18 mouse cellular contexts compared by ENCODE assay signal in genomic region chr4:59009186-59009585, GRCm38 (mm10). TPM values are rescaled to one million over a fixed set of nuclear protein-coding genes. Genes with fewer than 3 reads are reported as not detected.
DNase-seq lines count a peak whose midpoint lies in the region; ATAC-seq and TF ChIP-seq lines count a peak whose summit lies in the region.
"Had no signal": no experiment of that assay in that cellular context is flagged by ENCODE, and none has a peak within 500 bp of the region (broad histone marks: within the 10 kb centered on the region; RNA-seq: fewer than 3 reads in every experiment).

No protein-coding gene starts in this region.

- peaks cover 1 to 42% of the 10 kb centered on the region in 2 experiments; a peak in 3 of 4 replicates for H3K36me3 ChIP-seq in MEL (ENCODE audit: control insufficient read depth in 1 of 2, insufficient read depth in 2 of 2, low read length in 2 of 2)
- H3K36me3 ChIP-seq in liver, embryonic 12.5 days: peaks cover 7% of the 10 kb centered on the region; the same call in 1 of the 2 replicates
- H3K36me3 ChIP-seq in hindbrain, embryonic 10.5 days: 0 out of 2 replicates have a peak, but pooled peaks cover 7% of the 10 kb centered on the region
- H3K36me3 ChIP-seq: lung, embryonic 15.5 days; midbrain, embryonic 12.5 days; neural tube, embryonic 12.5 days had no signal

- intact Hi-C loops in heart, postnatal 25 days (cut with DNase I): no loop called here

- H3K9me3 ChIP-seq in MEL (replicated peaks; ENCODE audit: insufficient read depth, low read length): no peaks in the 10 kb centered on the region
- no peaks in the 10 kb centered on the region for H3K9me3 ChIP-seq in liver, embryonic 12.5 days (replicated peaks)
- H3K9me3 ChIP-seq in hindbrain, embryonic 10.5 days: no peaks in the 10 kb centered on the region
- H3K9me3 ChIP-seq: lung, embryonic 15.5 days; midbrain, embryonic 12.5 days; neural tube, embryonic 12.5 days had no signal

- no peak for TF ChIP-seq POLR2A in MEL (IDR thresholded peaks at IDR 0.05; ENCODE audit: control insufficient read depth in 1 of 2, insufficient read depth in 1 of 2, low read depth in 1 of 2, low read length in 2 of 2, poor library complexity in 1 of 2)

- no peak for ATAC-seq in liver, embryonic 12.5 days
- ATAC-seq: intestine, embryonic 16.5 days had no signal

- H3K4me2 ChIP-seq in liver, embryonic 12.5 days: 0 out of 2 replicates have a peak overlapping the region, but pooled peaks have one; percentile 5
- H3K4me2 ChIP-seq: lung, embryonic 15.5 days; midbrain, embryonic 12.5 days; neural tube, embryonic 12.5 days had no signal

- peak overlapping the region; percentile 34 for H3K9ac ChIP-seq in MEL (ENCODE audit: control insufficient read depth, low read depth, low read length, poor library complexity, severe bottlenecking)
- H3K9ac ChIP-seq in liver, embryonic 12.5 days: no peak overlapping the region
- H3K9ac ChIP-seq: lung, embryonic 15.5 days; midbrain, embryonic 12.5 days; neural tube, embryonic 12.5 days had no signal

- peaks cover 60% of the 10 kb centered on the region for H3K79me2 ChIP-seq in MEL (ENCODE audit: control insufficient read depth, insufficient read depth, low read length, poor library complexity)

- WGBS in liver, embryonic 12.5 days (ENCODE audit: insufficient replicate concordance): 38% methylated on average over 7 of the region's 7 CpGs
- 91% methylated on average over 7 of the region's 7 CpGs for WGBS in hindbrain, embryonic 10.5 days

- peak; percentile 46 to 52 for DNase-seq in B cell, adult 2 months
- DNase-seq in MEL (ENCODE audit: low read depth, low spot score): peak; percentile 54
- peak; percentile 59 to 62 for DNase-seq in natural killer cell, adult 2 months (ENCODE audit: low spot score in 2 of 2)
- DNase-seq in kidney, postnatal 14 days: no peak
- no peak for DNase-seq in heart, postnatal 25 days (ENCODE audit: low spot score)
- no peak for DNase-seq in hindbrain, embryonic 10.5 days (ENCODE audit: low spot score)
- DNase-seq in urinary bladder, postnatal 14 days (ENCODE audit: low spot score): no peak
- DNase-seq: cerebellum, adult 18-20 months; embryo, embryonic 11 days; heart, adult 11 months had no signal

- TF ChIP-seq CTCF in MEL (IDR thresholded peaks at IDR 0.05 in 2 of 3, conservative IDR thresholded peaks at IDR 0.05 in 1 of 3; ENCODE audit: control insufficient read depth in 1 of 3, insufficient read depth in 1 of 3, low read depth in 2 of 3, low read length in 3 of 3, poor library complexity in 1 of 3, severe bottlenecking in 1 of 3): no peak

- TF ChIP-seq RAD21 in MEL (IDR thresholded peaks at IDR 0.05; ENCODE audit: low read depth, low read length): no peak

- H3K27ac ChIP-seq in MEL (ENCODE audit: control insufficient read depth, low read depth, low read length): no peak overlapping the region
- no peak overlapping the region for H3K27ac ChIP-seq in liver, embryonic 12.5 days
- H3K27ac ChIP-seq in hindbrain, embryonic 10.5 days: no peak overlapping the region
- H3K27ac ChIP-seq: layer of hippocampus, adult 2 months; lung, embryonic 15.5 days; midbrain, embryonic 12.5 days; neural tube, embryonic 12.5 days had no signal

- TF ChIP-seq EP300 in MEL (IDR thresholded peaks at IDR 0.05; ENCODE audit: low read depth in 1 of 2, low read length in 2 of 2): no peak

- peak overlapping the region; percentile 8 to 13; a peak in 3 of 4 replicates for H3K4me3 ChIP-seq in MEL (ENCODE audit: control insufficient read depth in 1 of 2, insufficient read depth in 1 of 2, low read depth in 2 of 2, low read length in 2 of 2)
- H3K4me3 ChIP-seq in liver, embryonic 12.5 days: no peak overlapping the region
- H3K4me3 ChIP-seq in hindbrain, embryonic 10.5 days: no peak overlapping the region
- H3K4me3 ChIP-seq: layer of hippocampus, adult 2 months; lung, embryonic 15.5 days; midbrain, embryonic 12.5 days; neural tube, embryonic 12.5 days had no signal

- peaks cover 23 to 32% of the 10 kb centered on the region in 2 experiments for H3K4me1 ChIP-seq in MEL (ENCODE audit: control insufficient read depth in 1 of 2, insufficient read depth in 2 of 2, low read length in 2 of 2)
- peaks cover 72% of the 10 kb centered on the region for H3K4me1 ChIP-seq in liver, embryonic 12.5 days
- peaks cover 28% of the 10 kb centered on the region for H3K4me1 ChIP-seq in hindbrain, embryonic 10.5 days (replicated peaks)

- no peaks in the 10 kb centered on the region for H3K27me3 ChIP-seq in MEL (ENCODE audit: control insufficient read depth in 1 of 2, insufficient read depth in 2 of 2, low read length in 2 of 2)
- no peaks in the 10 kb centered on the region for H3K27me3 ChIP-seq in liver, embryonic 12.5 days (replicated peaks)
- H3K27me3 ChIP-seq in hindbrain, embryonic 10.5 days (ENCODE audit: insufficient read depth, poor library complexity, severe bottlenecking): no peaks in the 10 kb centered on the region
- H3K27me3 ChIP-seq: lung, embryonic 15.5 days; neural tube, embryonic 12.5 days had no signal

TF ChIP-seq in MEL, 35 proteins besides CTCF, POLR2A, EP300 and RAD21:
- TF ChIP-seq SIN3A (IDR thresholded peaks at IDR 0.05; ENCODE audit: low read length): 0 out of 2 replicates have a peak, but pooled peaks have one; percentile 35
- TF ChIP-seq SMC3 (IDR thresholded peaks at IDR 0.05; ENCODE audit: low read depth, low read length): no peak

RNA-seq across cellular contexts. Expression of gene Gm20503, which starts 6.2 kb away (rescaled TPM):
- total RNA-seq in MEL (2012; rRNA removed): not detected in 2 replicates
- 1 to 10 TPM in 1 of 2 experiments, not detected in 1; 3.3 TPM for polyA plus RNA-seq in MEL (2012; ENCODE audit: insufficient read depth in 1 of 2, insufficient read length in 2 of 2, low read depth in 1 of 2, low replicate concordance in 2 of 2, missing spikeins in 1 of 2)
- polyA plus RNA-seq in liver, embryonic 12.5 days (2016; fragmentation: Nextera tagmentation; extraction: Ambion mirVana): 11.4 and 12.4 TPM in 2 replicates
- 1 to 10 TPM; 4.8 to 7.4 TPM for total RNA-seq in heart, postnatal 25 days (2021)
- polyA plus RNA-seq in hindbrain, embryonic 10.5 days (2016; fragmentation: Nextera tagmentation; extraction: Ambion mirVana): 10.5 and 13.3 TPM in 2 replicates
- total RNA-seq: ES-E14 had no signal
- polyA plus RNA-seq: urinary bladder, adult 2 months had no signal

RNA-seq across cellular contexts. Expression of gene Dnajc25, which starts 14.3 kb away (rescaled TPM):
- 6.2 and 6.6 TPM in 2 replicates for total RNA-seq in MEL (2012; rRNA removed)
- polyA plus RNA-seq in MEL (2012; ENCODE audit: insufficient read depth in 1 of 2, insufficient read length in 2 of 2, low read depth in 1 of 2, low replicate concordance in 2 of 2, missing spikeins in 1 of 2): 10 to 100 TPM in 1 of 2 experiments, not detected in 1; 11.8 TPM
- 8.2 and 9.2 TPM in 2 replicates for polyA plus RNA-seq in liver, embryonic 12.5 days (2016; fragmentation: Nextera tagmentation; extraction: Ambion mirVana)
- 10 to 100 TPM; 17.6 to 18.2 TPM for total RNA-seq in heart, postnatal 25 days (2021)
- polyA plus RNA-seq in hindbrain, embryonic 10.5 days (2016; fragmentation: Nextera tagmentation; extraction: Ambion mirVana): 5.9 and 9.0 TPM in 2 replicates

RNA-seq across cellular contexts. Expression of gene Ptgr1, which starts 22.3 kb away (rescaled TPM):
- total RNA-seq in MEL (2012; rRNA removed): 11.7 and 14.7 TPM in 2 replicates
- 10 to 100 TPM in 1 of 2 experiments, not detected in 1; 20.6 TPM for polyA plus RNA-seq in MEL (2012; ENCODE audit: insufficient read depth in 1 of 2, insufficient read length in 2 of 2, low read depth in 1 of 2, low replicate concordance in 2 of 2, missing spikeins in 1 of 2)
- polyA plus RNA-seq in liver, embryonic 12.5 days (2016; fragmentation: Nextera tagmentation; extraction: Ambion mirVana): 14.1 and 15.0 TPM in 2 replicates
- 1 to 10 TPM; 4.2 to 4.7 TPM for total RNA-seq in heart, postnatal 25 days (2021)
- polyA plus RNA-seq in hindbrain, embryonic 10.5 days (2016; fragmentation: Nextera tagmentation; extraction: Ambion mirVana): 13.5 and 14.8 TPM in 2 replicates

RNA-seq across cellular contexts. Expression of gene Gng10, which starts 25.7 kb away (rescaled TPM):
- 54.0 and 59.1 TPM in 2 replicates for total RNA-seq in MEL (2012; rRNA removed)
- polyA plus RNA-seq in MEL (2012; ENCODE audit: insufficient read depth in 1 of 2, insufficient read length in 2 of 2, low read depth in 1 of 2, low replicate concordance in 2 of 2, missing spikeins in 1 of 2): 10 to 100 TPM in 1 of 2 experiments, not detected in 1; 51.2 TPM
- polyA plus RNA-seq in liver, embryonic 12.5 days (2016; fragmentation: Nextera tagmentation; extraction: Ambion mirVana): 38.8 and 39.0 TPM in 2 replicates
- total RNA-seq in heart, postnatal 25 days (2021): 10 to 100 TPM; 15.8 to 18.7 TPM
- 66.3 and 77.8 TPM in 2 replicates for polyA plus RNA-seq in hindbrain, embryonic 10.5 days (2016; fragmentation: Nextera tagmentation; extraction: Ambion mirVana)

Comparison
In these comparisons a context has a peak if more than half of its experiments do, and no peak if none do; other contexts are left out.
1. DNase-seq: peak in B cell, adult 2 months (2 of 2), MEL (single experiment) and natural killer cell, adult 2 months (2 of 2); none in kidney, postnatal 14 days (single experiment), heart, postnatal 25 days (single experiment), hindbrain, embryonic 10.5 days (single experiment) and urinary bladder, postnatal 14 days (single experiment).
2. H3K4me3 ChIP-seq: peak in MEL (2 of 2); none in liver, embryonic 12.5 days (single experiment) and hindbrain, embryonic 10.5 days (single experiment).